Mouse (Mus musculus): ENCODE data around the gene Tdpoz4. TPM values are rescaled to one million over a fixed set of nuclear protein-coding genes. Genes with fewer than 3 reads are reported as not detected.
"Not testable (repeated sequence)": the region's sequence is repeated elsewhere in the genome, so short reads cannot be mapped to it uniquely, and the experiment has no call there.

The Tdpoz4 gene
- polyA plus RNA-seq (2012; rRNA removed), result not detected in 2 replicates
- not detected in 2 replicates for polyA plus RNA-seq (2014; fragmentation: Nextera tagmentation; extraction: Ambion mirVana)

DNA sequence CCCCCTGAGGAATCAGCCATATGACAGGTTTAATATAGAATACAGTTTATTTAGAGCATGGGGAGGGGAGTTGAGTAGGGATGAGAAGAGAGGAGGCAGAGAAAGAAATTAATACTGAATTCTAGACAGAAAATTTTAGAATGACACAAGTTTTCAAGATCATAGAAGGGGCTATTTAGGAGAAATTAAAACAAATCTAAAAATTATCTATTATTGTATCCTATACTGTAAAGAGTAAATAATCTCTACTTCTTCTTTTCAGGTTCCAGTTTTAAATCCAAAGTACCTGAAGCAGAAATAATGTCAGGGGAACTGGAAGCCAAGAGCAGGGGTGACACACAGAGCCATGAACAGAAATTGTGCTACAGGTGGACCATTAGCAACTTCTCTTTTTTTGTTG is at the start of gene Tdpoz4:
Gene Tdpoz4 (plus strand): TSS at position 301 of the 400 bp plus-strand sequence.
- H3K27ac ChIP-seq (replicated peaks; ENCODE audit: low read depth, low read length); H3K4me1 ChIP-seq (ENCODE audit: control insufficient read depth, insufficient read depth, low read length); DNase-seq (ENCODE audit: low spot score); ATAC-seq (ENCODE audit: low FRiP score, low read depth); H3K9me3 ChIP-seq (ENCODE audit: control insufficient read depth, low read length); H3K9ac ChIP-seq (ENCODE audit: low read depth, low read length, severe bottlenecking); H3K4me2 ChIP-seq (replicated peaks; ENCODE audit: low read depth, low read length, severe bottlenecking); H3K4me3 ChIP-seq (replicated peaks; ENCODE audit: low read length); H3K36me3 ChIP-seq (ENCODE audit: control insufficient read depth, insufficient read depth, low read length); H3K27me3 ChIP-seq (ENCODE audit: control insufficient read depth, insufficient read depth, low read length): not testable (repeated sequence)

DNA sequence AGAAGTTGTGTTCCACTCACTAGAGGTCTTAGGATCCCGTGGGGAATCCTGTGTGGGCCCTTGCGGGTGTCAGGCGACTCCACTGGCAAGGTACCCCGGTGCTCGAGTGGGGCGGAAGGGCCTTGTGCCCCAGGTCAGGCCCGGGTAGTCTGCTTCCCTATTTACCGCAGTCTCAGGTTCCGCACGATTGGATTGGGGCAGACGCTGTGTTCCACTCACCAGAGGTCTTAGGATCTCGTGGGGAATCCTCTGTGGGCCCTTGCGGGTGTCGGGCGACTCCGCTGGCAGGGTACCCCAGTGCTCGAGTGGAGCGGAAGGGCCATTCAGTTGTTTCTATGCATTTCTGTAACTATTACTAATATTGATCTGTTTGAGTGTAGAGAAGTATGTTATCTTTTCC is 42.2 kb upstream of the Tdpoz4 start:
- H3K9ac ChIP-seq (ENCODE audit: low read depth, low read length, severe bottlenecking); H3K36me3 ChIP-seq (ENCODE audit: control insufficient read depth, insufficient read depth, low read length); H3K9me3 ChIP-seq (ENCODE audit: control insufficient read depth, low read length); ATAC-seq (ENCODE audit: low FRiP score, low read depth); DNase-seq (ENCODE audit: low spot score); H3K4me3 ChIP-seq (replicated peaks; ENCODE audit: low read length); H3K27ac ChIP-seq (replicated peaks; ENCODE audit: low read depth, low read length); H3K4me2 ChIP-seq (replicated peaks; ENCODE audit: low read depth, low read length, severe bottlenecking); H3K4me1 ChIP-seq (ENCODE audit: control insufficient read depth, insufficient read depth, low read length); H3K27me3 ChIP-seq (ENCODE audit: control insufficient read depth, insufficient read depth, low read length): not testable (repeated sequence)
- WGBS, result 88% methylated on average over 18 of the region's 18 CpGs

DNA sequence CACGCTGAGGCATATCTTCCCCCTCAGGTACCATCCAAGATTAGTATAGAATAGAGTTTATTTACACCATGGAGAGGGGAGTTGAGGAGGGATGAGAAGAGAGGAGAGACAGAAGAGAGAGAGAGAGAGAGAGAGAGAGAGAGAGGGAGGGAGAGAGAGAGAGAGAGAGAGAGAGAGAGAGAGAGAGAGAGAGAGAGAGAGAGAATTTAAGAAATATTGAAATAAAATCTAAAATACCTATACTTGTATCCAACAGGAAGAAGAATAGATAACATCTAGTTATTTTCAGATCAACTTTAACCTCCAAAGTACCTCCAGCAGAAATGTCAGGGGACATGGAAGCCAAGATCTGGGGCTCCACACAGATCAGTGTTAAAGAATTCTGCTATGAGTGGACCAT is 23.5 kb upstream of the Tdpoz4 start, which contains the start of gene Gm5773:
Gene Gm5773 (plus strand): TSS at position 301 of the 400 bp plus-strand sequence.
- not testable (repeated sequence) for H3K27ac ChIP-seq (replicated peaks; ENCODE audit: low read depth, low read length); H3K27me3 ChIP-seq (ENCODE audit: control insufficient read depth, insufficient read depth, low read length); H3K4me3 ChIP-seq (replicated peaks; ENCODE audit: low read length); H3K9ac ChIP-seq (ENCODE audit: low read depth, low read length, severe bottlenecking); H3K36me3 ChIP-seq (ENCODE audit: control insufficient read depth, insufficient read depth, low read length); H3K4me2 ChIP-seq (replicated peaks; ENCODE audit: low read depth, low read length, severe bottlenecking); DNase-seq (ENCODE audit: low spot score); ATAC-seq (ENCODE audit: low FRiP score, low read depth); H3K4me1 ChIP-seq (ENCODE audit: control insufficient read depth, insufficient read depth, low read length); H3K9me3 ChIP-seq (ENCODE audit: control insufficient read depth, low read length)
- WGBS, result 82% methylated on average over 1 of the region's 1 CpGs

DNA sequence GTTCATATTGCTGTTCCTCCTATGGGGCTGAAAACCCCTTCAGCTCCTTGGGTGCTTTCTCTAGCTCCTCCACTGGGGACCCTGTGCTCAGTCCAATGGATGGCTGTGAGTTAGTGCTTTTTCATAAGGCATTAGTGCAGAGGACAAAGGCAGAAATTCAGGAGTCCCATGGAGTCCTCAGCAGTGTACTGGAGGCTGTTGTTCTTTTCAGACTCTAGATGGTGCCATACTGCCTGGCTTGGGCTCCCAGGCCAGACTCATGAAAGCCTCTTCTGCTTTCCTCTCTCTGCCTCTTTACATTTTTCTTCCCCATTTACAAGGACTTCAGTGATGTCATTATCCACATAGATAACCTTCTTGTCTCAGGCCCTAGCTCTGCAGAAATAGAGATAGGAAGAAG is 17.1 kb downstream of the Tdpoz4 start:
- not testable (repeated sequence) for ATAC-seq (ENCODE audit: low FRiP score, low read depth); H3K27ac ChIP-seq (replicated peaks; ENCODE audit: low read depth, low read length); H3K27me3 ChIP-seq (ENCODE audit: control insufficient read depth, insufficient read depth, low read length); H3K9ac ChIP-seq (ENCODE audit: low read depth, low read length, severe bottlenecking); H3K9me3 ChIP-seq (ENCODE audit: control insufficient read depth, low read length); DNase-seq (ENCODE audit: low spot score); H3K4me1 ChIP-seq (ENCODE audit: control insufficient read depth, insufficient read depth, low read length); H3K4me3 ChIP-seq (replicated peaks; ENCODE audit: low read length); H3K4me2 ChIP-seq (replicated peaks; ENCODE audit: low read depth, low read length, severe bottlenecking); H3K36me3 ChIP-seq (ENCODE audit: control insufficient read depth, insufficient read depth, low read length)

DNA sequence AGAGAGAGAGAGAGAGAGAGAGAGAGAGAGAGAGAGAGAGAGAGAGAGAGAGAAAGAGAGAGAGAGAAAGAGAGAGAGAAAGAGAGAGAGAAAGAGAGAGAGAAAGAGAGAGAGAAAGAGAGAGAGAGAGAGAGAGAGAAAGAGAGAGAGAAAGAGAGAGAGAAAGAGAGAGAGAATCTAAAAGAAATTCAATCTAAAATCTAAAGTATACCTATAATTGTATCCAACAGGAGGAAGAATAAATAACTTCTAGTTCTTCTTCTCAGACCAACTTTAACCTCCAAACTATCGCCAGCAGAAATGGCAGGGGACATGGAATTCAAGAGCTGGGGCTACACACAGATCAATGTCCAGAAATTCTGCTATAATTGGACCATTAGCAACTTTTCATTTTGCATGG is 29.5 kb downstream of the Tdpoz4 start, which contains the start of gene Tdpoz3:
Gene Tdpoz3 (plus strand): TSS at position 301 of the 400 bp plus-strand sequence.
- H3K27me3 ChIP-seq (ENCODE audit: control insufficient read depth, insufficient read depth, low read length); H3K4me1 ChIP-seq (ENCODE audit: control insufficient read depth, insufficient read depth, low read length); H3K9ac ChIP-seq (ENCODE audit: low read depth, low read length, severe bottlenecking); ATAC-seq (ENCODE audit: low FRiP score, low read depth); H3K27ac ChIP-seq (replicated peaks; ENCODE audit: low read depth, low read length); H3K9me3 ChIP-seq (ENCODE audit: control insufficient read depth, low read length); H3K36me3 ChIP-seq (ENCODE audit: control insufficient read depth, insufficient read depth, low read length); H3K4me3 ChIP-seq (replicated peaks; ENCODE audit: low read length); H3K4me2 ChIP-seq (replicated peaks; ENCODE audit: low read depth, low read length, severe bottlenecking); DNase-seq (ENCODE audit: low spot score): not testable (repeated sequence)
- WGBS, result 83% methylated on average over 1 of the region's 1 CpGs

Other genes with a start within 250 kb of the Tdpoz4 start
- gene S100a10, start 241.3 kb upstream of the Tdpoz4 start, polyA plus RNA-seq (2012; rRNA removed), result 208 and 328 TPM in 2 replicates
- 625 and 691 TPM in 2 replicates for gene S100a10, start 241.3 kb upstream of the Tdpoz4 start, polyA plus RNA-seq (2014; fragmentation: Nextera tagmentation; extraction: Ambion mirVana)
- gene Tdpoz2, start 143.7 kb upstream of the Tdpoz4 start, polyA plus RNA-seq (2012; rRNA removed), result not detected in 2 replicates
- not detected in 2 replicates for gene Tdpoz2, start 143.7 kb upstream of the Tdpoz4 start, polyA plus RNA-seq (2014; fragmentation: Nextera tagmentation; extraction: Ambion mirVana)
- gene Tdpoz1, start 120.1 kb upstream of the Tdpoz4 start, polyA plus RNA-seq (2012; rRNA removed), result not detected in 2 replicates
- not detected in 2 replicates for gene Tdpoz1, start 120.1 kb upstream of the Tdpoz4 start, polyA plus RNA-seq (2014; fragmentation: Nextera tagmentation; extraction: Ambion mirVana)
- not detected in 2 replicates for gene Gm37596, start 103.3 kb upstream of the Tdpoz4 start, polyA plus RNA-seq (2012; rRNA removed)
- not detected in 2 replicates for gene Gm37596, start 103.3 kb upstream of the Tdpoz4 start, polyA plus RNA-seq (2014; fragmentation: Nextera tagmentation; extraction: Ambion mirVana)
- not detected in 2 replicates for gene Gm5773, start 23.4 kb upstream of the Tdpoz4 start, polyA plus RNA-seq (2012; rRNA removed)
- gene Gm5773, start 23.4 kb upstream of the Tdpoz4 start, polyA plus RNA-seq (2014; fragmentation: Nextera tagmentation; extraction: Ambion mirVana), result not detected in 2 replicates
- not detected in 2 replicates for gene Tdpoz3, start 29.6 kb downstream of the Tdpoz4 start, polyA plus RNA-seq (2012; rRNA removed)
- gene Tdpoz3, start 29.6 kb downstream of the Tdpoz4 start, polyA plus RNA-seq (2014; fragmentation: Nextera tagmentation; extraction: Ambion mirVana), result not detected in 2 replicates
- not detected in 2 replicates for gene Gm9117, start 147.1 kb downstream of the Tdpoz4 start, polyA plus RNA-seq (2012; rRNA removed)
- not detected in 2 replicates for gene Gm9117, start 147.1 kb downstream of the Tdpoz4 start, polyA plus RNA-seq (2014; fragmentation: Nextera tagmentation; extraction: Ambion mirVana)
- gene Tdpoz5, start 164.9 kb downstream of the Tdpoz4 start, polyA plus RNA-seq (2012; rRNA removed), result not detected in 2 replicates
- gene Tdpoz5, start 164.9 kb downstream of the Tdpoz4 start, polyA plus RNA-seq (2014; fragmentation: Nextera tagmentation; extraction: Ambion mirVana), result not detected in 2 replicates